Mouse (Mus musculus): ENCODE data around the gene Hdac5.
A peak's percentile ranks its signal among the peaks of the same experiment; 100 is the strongest.
"Not testable (repeated sequence)": the region's sequence is repeated elsewhere in the genome, so short reads cannot be mapped to it uniquely, and the experiment has no call there.

Gene Hdac5

GRCm38 (mm10) chr11:102185677-102186076, 44.3 kb downstream of the Hdac5 start:
- DNase-seq (ENCODE audit: extremely low spot score, low spot score), result no peak

DNA sequence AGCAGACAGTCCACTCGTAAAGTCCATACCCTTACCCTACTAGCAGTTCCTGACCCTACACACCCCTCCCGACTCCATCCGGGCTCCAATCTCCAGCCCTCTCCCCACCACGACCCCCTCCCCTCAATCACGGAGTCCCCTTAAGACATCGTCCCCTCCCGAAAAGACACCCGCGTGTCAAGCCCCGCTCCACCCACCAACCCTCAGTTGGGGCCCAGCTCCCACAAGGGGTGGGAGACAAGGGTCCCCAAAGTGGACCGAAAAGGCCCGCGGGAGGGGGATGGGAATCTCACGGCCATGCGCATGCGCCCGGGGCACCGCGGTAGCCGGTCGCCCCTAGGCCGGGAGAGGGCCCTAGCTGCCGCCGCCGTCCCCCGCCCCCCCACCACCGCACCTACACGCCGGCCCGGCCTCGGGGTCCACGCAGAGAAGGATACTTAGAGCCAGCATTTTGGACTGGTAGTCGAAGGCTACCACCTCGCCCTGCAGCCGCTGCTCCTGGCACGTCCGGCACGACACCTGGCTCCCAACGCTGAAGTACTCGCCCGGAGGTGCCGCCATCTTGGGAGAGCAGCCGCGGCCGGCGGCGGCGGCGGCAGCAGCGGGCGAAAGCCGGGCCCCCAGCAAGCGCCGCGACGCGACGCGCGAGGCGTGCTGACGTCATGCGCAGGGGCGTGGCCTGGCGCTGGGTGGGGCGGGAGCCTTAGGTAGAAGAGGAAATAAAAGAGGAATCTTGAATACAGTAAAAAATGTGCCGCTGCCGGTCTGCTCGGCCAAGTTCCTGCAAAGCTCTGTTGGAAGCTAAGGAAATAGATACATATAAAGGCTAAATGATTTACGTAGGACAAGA, 45.1 kb downstream of the Hdac5 start, which contains the start of gene Lsm12:
Gene Lsm12, minus strand, starts transcription at position 651 of the 850 bp plus-strand sequence.
- DNase-seq (ENCODE audit: extremely low spot score, low spot score), result peak; percentile 95

DNA sequence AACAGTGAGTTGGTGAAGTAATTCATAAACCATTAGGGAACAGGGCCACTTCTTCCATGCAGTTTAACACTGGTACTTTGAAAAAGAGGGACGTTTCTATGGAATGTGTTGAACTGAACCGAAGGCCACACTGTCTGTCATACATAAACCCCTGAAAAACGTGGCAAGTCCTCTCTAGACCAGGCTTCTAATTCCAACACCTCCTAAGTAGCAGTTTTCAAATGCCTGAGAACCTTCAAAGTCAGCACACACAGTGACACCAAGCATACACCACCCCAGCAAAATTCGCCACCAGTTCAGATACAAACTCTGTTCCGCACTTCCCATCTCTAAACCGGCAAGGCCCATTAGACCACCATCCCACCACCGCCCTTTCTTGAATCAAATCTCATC, 45.7 kb downstream of the Hdac5 start:
- DNase-seq (ENCODE audit: extremely low spot score, low spot score), result no peak

- DNase-seq (ENCODE audit: extremely low spot score, low spot score), result no peak
Observed at GRCm38 (mm10) chr11:102179836-102180235, 50.1 kb downstream of the Hdac5 start.

DNA sequence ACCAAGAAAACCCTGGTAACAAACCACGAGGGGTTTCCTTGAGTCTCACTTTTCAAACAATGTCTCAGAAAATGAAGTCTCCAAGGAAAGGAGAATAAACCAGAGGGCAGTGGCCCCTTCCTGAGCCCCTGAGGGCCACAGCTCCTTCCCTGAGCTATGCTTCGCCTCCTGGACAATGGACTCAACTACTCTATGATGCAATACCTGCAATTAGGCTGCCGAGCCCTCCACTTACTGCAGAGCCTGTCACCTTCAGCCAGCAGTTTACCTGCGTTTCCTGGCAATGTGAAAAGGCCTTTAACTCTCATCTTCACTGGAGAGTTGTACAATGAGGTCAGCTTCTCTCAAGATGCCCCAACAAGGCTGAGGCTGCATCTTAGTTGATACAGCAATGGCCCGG, 61.3 kb downstream of the Hdac5 start:
- no peak for DNase-seq (ENCODE audit: extremely low spot score, low spot score)

- no peak for DNase-seq (ENCODE audit: extremely low spot score, low spot score)
Observed at GRCm38 (mm10) chr11:102167539-102167938, 62.4 kb downstream of the Hdac5 start.

DNA sequence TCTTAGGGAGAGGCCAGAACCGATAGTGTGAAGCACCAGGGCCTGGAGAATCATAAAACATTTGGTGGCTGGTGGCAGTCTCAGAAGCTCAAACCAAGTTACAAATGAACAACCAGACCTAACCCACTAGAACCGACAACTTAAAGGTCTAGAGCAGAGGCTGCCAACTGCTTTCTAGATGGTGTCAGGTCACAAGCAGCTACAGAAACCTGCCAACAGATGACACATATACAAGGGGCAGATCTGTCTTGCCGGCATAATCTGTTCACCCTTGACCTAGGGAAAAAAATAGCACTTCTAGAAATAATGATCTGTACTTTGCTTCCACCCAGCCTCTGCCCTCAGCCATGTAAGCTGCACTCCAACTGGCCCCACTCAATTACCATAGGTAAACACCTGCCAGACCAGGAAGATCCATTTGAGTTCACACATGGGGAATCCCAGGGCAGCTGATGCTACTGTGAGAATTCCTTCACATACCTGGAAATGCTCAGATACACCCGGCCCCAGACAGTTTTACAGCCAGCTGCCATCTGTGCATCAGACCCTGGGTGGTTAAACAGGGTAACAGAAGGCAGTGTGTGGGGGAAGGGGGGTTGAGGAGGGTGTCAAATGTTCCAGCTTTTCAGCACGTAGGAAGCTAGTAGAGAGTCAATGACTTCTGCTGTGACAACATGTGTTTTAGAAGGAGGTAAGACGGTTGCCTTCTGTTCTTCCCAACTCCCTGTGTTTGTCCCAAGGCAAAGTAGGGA, 63.8 kb downstream of the Hdac5 start:
- no peak for DNase-seq (ENCODE audit: extremely low spot score, low spot score)

GRCm38 (mm10) chr11:102159781-102160180, 70.2 kb downstream of the Hdac5 start:
- DNase-seq (ENCODE audit: extremely low spot score, low spot score), result no peak

- not testable (repeated sequence) for DNase-seq (ENCODE audit: extremely low spot score, low spot score)
Observed at GRCm38 (mm10) chr11:102158024-102158423, 71.9 kb downstream of the Hdac5 start.

- no peak for DNase-seq (ENCODE audit: extremely low spot score, low spot score)
Observed at GRCm38 (mm10) chr11:102156786-102157089, 73.2 kb downstream of the Hdac5 start.

GRCm38 (mm10) chr11:102156039-102156785, 73.8 kb downstream of the Hdac5 start, which contains the start of gene Tmem101:
Gene Tmem101 (minus strand): TSS chr11:102156404.
- DNase-seq (ENCODE audit: extremely low spot score, low spot score), result peak; percentile 84

DNA sequence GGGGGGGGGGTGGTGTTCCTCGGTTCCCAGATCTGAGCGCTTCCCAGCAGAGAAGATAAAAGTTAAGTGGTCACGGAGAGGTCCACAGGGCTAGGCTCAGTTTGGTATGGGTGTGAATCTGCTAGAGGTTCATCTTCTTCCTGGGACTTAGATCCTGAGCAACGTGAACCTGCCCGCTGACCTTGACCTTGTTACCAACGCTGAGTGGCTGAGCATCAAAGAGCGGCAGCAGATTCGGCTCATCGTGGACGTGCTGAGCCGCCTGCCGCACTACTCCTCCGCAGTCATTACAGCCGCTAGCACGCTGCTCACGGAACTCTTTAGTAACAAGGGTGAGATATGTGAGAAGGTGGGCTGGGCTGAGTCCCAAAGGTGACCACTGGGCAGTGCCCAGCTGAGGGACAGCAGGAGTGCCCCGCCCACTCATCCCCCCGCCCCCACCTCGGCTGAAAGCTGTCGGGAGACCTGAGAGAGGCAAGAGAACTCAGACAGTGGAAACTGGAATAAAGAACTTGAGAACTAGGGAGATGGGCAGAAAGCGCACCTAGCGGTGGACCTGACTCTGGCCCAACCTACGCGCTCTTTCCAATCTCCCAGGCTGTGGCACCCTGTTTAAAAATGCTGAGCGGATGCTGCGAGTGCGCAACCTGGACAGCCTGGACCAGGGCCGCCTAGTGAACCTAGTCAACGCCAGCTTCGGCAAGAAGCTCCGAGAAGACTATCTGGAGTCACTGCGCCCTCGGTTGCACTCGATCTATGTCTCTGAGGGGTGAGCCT, 82.6 kb downstream of the Hdac5 start:
- peak; percentile 30 for DNase-seq (ENCODE audit: extremely low spot score, low spot score)

DNA sequence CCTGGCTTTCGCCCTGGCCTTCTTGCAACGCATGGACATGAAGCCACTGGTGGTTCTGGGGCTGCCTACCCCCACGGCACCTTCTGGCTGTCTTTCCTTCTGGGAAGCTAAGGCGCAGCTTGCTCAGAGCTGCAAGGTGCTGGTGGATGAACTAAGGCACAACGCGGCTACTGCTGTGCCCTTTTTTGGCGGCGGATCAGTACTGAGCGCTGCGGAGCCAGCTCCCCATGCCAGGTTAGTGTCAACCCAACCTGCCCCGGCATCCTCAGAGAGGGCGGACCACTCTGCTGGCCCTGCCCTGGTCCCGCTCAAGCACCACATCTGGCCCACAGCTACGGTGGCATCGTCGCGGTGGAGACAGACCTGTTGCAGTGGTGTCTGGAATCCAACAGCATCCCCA, 83.4 kb downstream of the Hdac5 start:
- DNase-seq (ENCODE audit: extremely low spot score, low spot score), result peak; percentile 40

DNA sequence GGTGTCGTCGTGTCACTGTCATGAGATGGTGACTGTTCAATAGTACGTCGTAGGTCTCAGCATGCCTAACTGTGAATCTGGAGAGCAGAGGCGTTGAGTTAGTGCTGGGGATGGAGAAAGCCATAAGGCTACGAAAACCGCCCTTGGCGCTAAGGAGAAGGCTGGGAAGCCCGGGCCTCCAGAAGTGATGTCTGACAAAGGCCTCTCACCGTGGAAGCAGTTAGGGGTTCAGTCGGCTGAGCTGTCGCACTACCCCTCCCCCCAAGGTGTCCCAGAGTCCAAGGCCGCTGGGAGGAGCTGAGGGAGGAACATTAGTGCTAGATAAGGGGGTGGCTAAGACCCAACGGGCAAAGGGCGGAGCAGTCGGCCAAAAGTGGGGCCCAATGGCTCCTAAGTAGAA, 84.0 kb downstream of the Hdac5 start:
- peak; percentile 22 for DNase-seq (ENCODE audit: extremely low spot score, low spot score)

DNA sequence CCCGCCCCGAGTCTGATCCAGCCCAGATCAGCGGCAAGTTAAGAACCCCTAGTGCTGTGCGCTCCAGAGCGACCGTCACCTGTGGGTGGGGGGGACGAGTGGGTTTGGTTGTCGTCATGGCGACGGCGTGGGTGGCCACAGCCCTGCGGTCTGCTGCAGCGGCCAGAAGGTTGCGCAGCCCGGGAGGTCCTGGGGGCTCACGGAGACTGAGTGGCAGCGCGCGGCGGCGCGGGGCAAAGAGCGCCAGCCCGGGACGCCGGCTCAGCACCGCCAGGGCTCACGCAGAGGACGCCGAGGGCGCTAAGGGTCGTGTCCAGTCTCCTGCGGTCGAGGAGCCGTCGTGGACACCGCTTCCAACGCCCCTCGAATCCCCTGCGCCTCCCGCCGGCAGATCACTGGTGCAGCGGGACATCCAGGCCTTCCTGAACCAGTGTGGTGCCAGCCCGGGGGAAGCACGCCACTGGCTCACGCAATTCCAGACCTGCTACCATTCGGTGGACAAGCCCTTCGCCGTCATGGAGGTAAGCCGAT, 84.4 kb downstream of the Hdac5 start, which contains the start of gene Nags:
Gene Nags, plus strand, starts transcription at position 43 of the 531 bp plus-strand sequence.
- DNase-seq (ENCODE audit: extremely low spot score, low spot score), result peak; percentile 52

- DNase-seq (ENCODE audit: extremely low spot score, low spot score), result no peak
Observed at GRCm38 (mm10) chr11:102144957-102145470, 85.0 kb downstream of the Hdac5 start.

All from neural tube, embryonic 10.5 days (tissue).